Mouse (Mus musculus) lung, postnatal 0 days (tissue): Measurements from ENCODE around the gene Fcgbp. TPM values are rescaled to one million over a fixed set of nuclear protein-coding genes. Genes with fewer than 3 reads are reported as not detected.
A peak's percentile ranks its signal among the peaks of the same experiment; 100 is the strongest.

ENCODE experiments used
- ATAC-seq: fragments of 200-750 bp; cut with Nextera tagmentation; 2 replicates; pipeline ENCODE4 v1.8.0; 2017; ENCODE audit warnings: moderate library complexity
- DNase-seq: peaks from one replicate; pipeline ENCODE4 v3.0.0-alpha.2; 2016; ENCODE audit warnings: low spot score
- H3K27ac ChIP-seq: fragments of 300-500 bp; sonication (generic); 2 replicates; pipeline ENCODE4 v1.5.1; 2014; ENCODE audit warnings: antibody characterized with exemption, mild to moderate bottlenecking, low read length, mixed read lengths
- H3K27me3 ChIP-seq: fragments of 300-500 bp; sonication (generic); replicated peaks from 2 replicates; pipeline ENCODE4 v1.6.1; 2014; ENCODE audit warnings: low read length, mixed read lengths; ENCODE audit not compliant: insufficient read depth
- H3K36me3 ChIP-seq: fragments of 300-500 bp; sonication (generic); 2 replicates; pipeline ENCODE4 v1.6.1; 2014; ENCODE audit warnings: low read length, mixed read lengths; ENCODE audit not compliant: insufficient read depth
- H3K4me1 ChIP-seq: fragments of 300-500 bp; sonication (generic); 2 replicates; pipeline ENCODE4 v1.6.1; 2014; ENCODE audit warnings: antibody characterized with exemption, low read depth, low read length, mixed read lengths; ENCODE audit not compliant: insufficient read depth
- H3K4me2 ChIP-seq: fragments of 300-500 bp; sonication (generic); replicated peaks from 2 replicates; pipeline ENCODE4 v1.6.1; 2014; ENCODE audit warnings: low read depth, mild to moderate bottlenecking, low read length, moderate library complexity, mixed read lengths
- H3K4me3 ChIP-seq: fragments of 300-500 bp; sonication (generic); 2 replicates; pipeline ENCODE4 v1.5.1; 2014; ENCODE audit warnings: low read depth, low read length
- H3K9ac ChIP-seq: fragments of 300-500 bp; sonication (generic); replicated peaks from 2 replicates; pipeline ENCODE4 v1.6.1; 2014; ENCODE audit warnings: low read depth, mild to moderate bottlenecking
- H3K9me3 ChIP-seq: fragments of 300-500 bp; sonication (generic); 2 replicates; pipeline ENCODE4 v1.6.1; 2016; ENCODE audit warnings: low read length, mixed read lengths
- CTCF ChIP-seq: IDR thresholded peaks from 2 replicates; pipeline ENCODE4 v1.5.1; 2016; ENCODE audit warnings: antibody characterized with exemption, mild to moderate bottlenecking
- EP300 ChIP-seq: IDR thresholded peaks from 2 replicates; pipeline ENCODE4 v1.6.1; 2016; ENCODE audit warnings: antibody characterized with exemption, mild to moderate bottlenecking, control low read depth
- WGBS: fragments of 180-500 bp; shearing (Covaris S2); extraction: QIAGEN DNeasy Blood & Tissue Kit; methylation state at CpG from one replicate; pipeline ENCODE4 v1.1.7; 2014; 5-methylcytosine and 5-hydroxymethylcytosine counted together
- polyA plus RNA-seq: library from polyadenylated mRNA; unstranded; fragments of >200 nt; fragmentation: Nextera tagmentation; extraction: Ambion mirVana; gene quantifications from 2 replicates; pipeline ENCODE4 v1.2.1, GENCODE M21; 2015

Fcgbp gene
- polyA plus RNA-seq, 1 experiment from 2014 or later = 1.9 TPM

DNA sequence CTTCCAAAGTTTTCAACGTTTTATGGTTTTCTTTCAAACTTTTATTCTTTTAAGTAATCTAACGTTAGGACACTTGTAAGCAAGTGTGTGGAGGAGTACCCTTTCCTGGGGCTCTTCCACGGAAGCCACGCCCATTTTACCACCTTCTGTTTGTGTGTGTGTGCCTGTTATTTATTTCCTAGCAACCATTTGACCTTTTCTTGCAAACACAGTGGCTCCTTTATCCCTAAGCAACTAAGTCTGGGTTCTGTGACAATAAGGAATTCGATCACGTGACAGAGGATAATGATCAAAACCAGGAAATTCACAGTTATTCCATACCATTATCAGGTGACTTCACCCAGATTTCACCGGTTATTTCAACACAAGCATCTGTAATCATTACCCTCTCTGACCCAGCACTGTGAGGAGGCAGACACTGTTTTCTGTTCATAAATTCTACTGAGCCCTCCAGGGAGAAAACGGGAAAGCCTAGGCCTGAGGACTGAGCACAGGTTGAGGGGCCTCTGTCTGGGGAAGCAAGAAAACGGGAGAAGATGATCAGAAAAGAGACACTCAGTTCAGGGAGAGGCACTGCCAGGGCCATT is 90.2 kb downstream of the Fcgbp start:
- WGBS = 55% methylated on average over 9 of the region's 9 CpGs
- DNase-seq (no peak), ATAC-seq (no peak)
- Histone ChIP-seq H3K4me3 (no peak overlapping the region), H3K36me3 (no peaks in the 10 kb centered on the region), H3K27me3 (no peaks in the 10 kb centered on the region), H3K4me2 (no peak overlapping the region), H3K9me3 (no peaks in the 10 kb centered on the region), H3K27ac (no peak overlapping the region), H3K4me1 (no peaks in the 10 kb centered on the region), H3K9ac (no peak overlapping the region)
- no peak for TF ChIP-seq EP300
- TF ChIP-seq CTCF = no peak

DNA sequence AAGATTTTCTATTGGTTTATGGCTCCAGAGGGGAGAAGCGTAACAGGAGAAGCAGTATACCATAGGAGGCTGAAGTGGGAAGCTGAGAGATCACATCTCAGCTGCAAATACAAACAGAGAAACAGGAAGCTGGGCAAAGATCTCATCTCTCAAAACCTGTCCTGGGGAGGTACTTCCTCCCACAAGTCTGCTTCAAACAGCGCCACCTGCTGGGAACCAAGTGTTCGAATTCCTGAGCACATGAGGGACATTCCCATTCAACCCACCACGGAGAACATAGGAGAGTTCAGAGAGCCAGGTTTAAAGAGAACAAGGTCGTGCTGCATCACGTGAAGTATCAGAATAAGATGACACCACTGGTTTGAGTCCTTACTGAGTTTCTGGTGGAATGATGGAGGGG is 94.4 kb downstream of the Fcgbp start:
- 83% methylated on average over 6 of the region's 6 CpGs for WGBS
- H3K9me3 ChIP-seq = no peaks in the 10 kb centered on the region
- ATAC-seq (no peak), DNase-seq (no peak)
- H3K27ac ChIP-seq = no peak overlapping the region
- no peak overlapping the region for H3K9ac ChIP-seq
- no peaks in the 10 kb centered on the region for H3K27me3 ChIP-seq
- H3K36me3 ChIP-seq = no peaks in the 10 kb centered on the region
- no peak overlapping the region for H3K4me2 ChIP-seq
- no peak overlapping the region for H3K4me3 ChIP-seq
- TF ChIP-seq EP300 (no peak), CTCF (peak; percentile 38)
- H3K4me1 ChIP-seq = peaks cover 3% of the 10 kb centered on the region; the same call in 1 of the 2 replicates

DNA sequence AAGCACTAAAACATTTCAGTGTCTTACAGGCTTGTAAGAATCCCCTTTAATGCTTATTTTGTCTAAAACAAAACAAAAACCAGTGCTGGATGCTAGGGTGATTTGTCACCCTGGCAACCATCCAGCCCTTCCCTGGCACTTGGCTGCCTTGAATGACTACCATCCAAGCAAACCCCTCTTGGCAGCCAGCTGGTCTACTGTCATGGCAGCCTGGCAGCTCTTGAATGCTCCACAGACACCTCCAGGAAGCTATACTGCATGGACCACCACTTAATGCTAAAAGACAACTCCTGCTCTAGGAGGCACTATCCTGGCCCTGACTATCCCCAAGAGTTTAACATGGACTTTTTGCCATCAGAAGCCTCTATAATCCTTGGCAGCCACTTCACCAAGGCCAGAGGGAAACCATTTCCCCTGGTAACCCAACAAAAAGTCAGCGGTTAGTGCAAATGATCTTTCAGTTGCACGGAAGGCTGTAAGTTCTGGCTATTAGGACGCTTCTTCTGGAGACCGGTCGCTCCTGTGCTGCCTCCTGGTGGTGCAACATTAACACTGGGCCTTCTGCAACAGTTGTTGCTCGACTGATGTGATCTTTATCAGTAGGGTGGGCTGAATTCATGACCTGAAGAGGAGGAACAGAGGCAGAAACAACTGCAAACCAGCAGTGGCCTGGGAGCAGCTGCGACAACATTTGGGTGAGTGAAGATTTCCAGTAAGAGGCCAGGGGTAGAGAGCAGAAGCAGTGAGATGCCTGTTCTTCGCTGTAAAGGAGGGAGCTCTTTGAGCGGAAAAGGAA is 97.5 kb downstream of the Fcgbp start:
- Histone ChIP-seq H3K27me3 (no peaks in the 10 kb centered on the region), H3K27ac (peak overlapping the region; percentile 87), H3K4me2 (peak overlapping the region; percentile 97), H3K4me3 (peak overlapping the region; percentile 74), H3K9ac (0 out of 2 replicates have a peak overlapping the region, but pooled peaks have one; percentile 23), H3K9me3 (no peaks in the 10 kb centered on the region), H3K4me1 (peaks cover 7% of the 10 kb centered on the region; the same call in 1 of the 2 replicates), H3K36me3 (no peaks in the 10 kb centered on the region)
- ATAC-seq (peak; percentile 61), DNase-seq (peak; percentile 88)
- TF ChIP-seq EP300 = no peak
- TF ChIP-seq CTCF = peak; percentile 90
- WGBS = 5% methylated on average over 9 of the region's 9 CpGs

DNA sequence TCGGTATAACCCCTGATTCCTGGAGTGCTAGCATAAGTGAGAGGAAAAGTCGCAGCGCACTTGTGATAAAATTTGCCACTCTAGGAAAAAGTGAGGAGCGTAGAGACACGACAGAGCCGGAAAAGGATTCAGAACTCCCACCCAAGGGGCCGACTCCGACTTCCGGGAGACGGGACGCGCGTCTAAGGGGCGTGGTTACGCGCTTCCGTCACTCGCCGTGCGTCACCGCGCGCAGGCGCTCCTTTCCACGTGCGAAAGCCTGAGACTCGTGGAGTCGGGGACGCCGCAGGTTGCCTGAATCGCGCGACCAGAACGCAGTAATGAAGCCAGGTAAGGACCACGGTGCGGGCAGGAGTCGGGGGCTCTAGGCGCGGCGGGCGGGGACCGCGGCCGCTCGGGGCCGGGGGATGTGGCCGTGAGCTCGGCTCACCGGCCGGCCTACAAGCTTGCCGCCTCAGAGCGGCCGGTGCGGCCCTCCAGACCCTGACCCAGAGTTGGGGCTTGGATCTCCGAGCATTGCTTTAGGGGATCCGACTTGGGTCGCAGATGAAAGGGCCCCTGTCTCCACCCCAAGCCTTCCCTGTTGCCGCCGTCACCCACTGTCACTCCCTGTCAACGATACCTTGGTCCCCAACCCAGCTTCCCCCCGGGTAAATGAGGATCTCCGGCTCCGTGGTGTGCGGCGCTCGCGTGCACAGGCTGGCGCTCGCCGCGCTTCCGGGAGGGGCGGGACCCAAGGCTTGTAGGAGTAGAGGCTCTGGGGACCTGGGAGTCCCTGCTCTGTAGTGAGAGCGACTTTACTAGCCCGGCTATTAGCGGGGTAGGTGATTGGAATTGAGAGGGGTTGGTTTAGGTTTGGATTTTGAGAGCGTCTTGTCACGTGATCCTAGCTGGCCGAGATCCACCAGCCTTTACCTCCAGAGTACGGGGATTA is 98.7 kb downstream of the Fcgbp start, which contains the start of gene Fbl:
TSS of gene Fbl (plus strand) at position 222 of the 934 bp plus-strand sequence.
- under 1% methylated on average over 76 of the region's 80 CpGs for WGBS
- TF ChIP-seq CTCF = no peak
- no peak for TF ChIP-seq EP300
- Histone ChIP-seq H3K4me3 (peak within 1 kb of the TSS; percentile 74), H3K4me2 (peak within 1 kb of the TSS; percentile 97), H3K27ac (peak within 1 kb of the TSS; percentile 87), H3K9ac (peak within 1 kb of the TSS; percentile 63), H3K36me3 (no peaks in the 10 kb centered on the region), H3K9me3 (no peaks in the 10 kb centered on the region), H3K27me3 (no peaks in the 10 kb centered on the region), H3K4me1 (peaks cover 7% of the 10 kb centered on the region; the same call in 1 of the 2 replicates)
- ATAC-seq = peak; percentile 96
- DNase-seq = peak; percentile 96

Other genes starting within 250 kb of the Fcgbp start
- gene Zfp59, start 232.6 kb upstream of the Fcgbp start, polyA plus RNA-seq = 3.8 and 4.5 TPM in 2 replicates
- 2.4 and 2.5 TPM in 2 replicates for gene Zfp607a, start 213.7 kb upstream of the Fcgbp start, polyA plus RNA-seq
- 5.2 and 5.5 TPM in 2 replicates for gene Zfp974, start 141.8 kb upstream of the Fcgbp start, polyA plus RNA-seq
- gene Zfp780b, start 92.1 kb upstream of the Fcgbp start, polyA plus RNA-seq = 8.5 and 10.2 TPM in 2 replicates
- 1.0 TPM in 2 replicates for gene Zfp850, start 57.1 kb upstream of the Fcgbp start, polyA plus RNA-seq
- gene Psmc4, start 21.1 kb upstream of the Fcgbp start, polyA plus RNA-seq = 153 and 170 TPM in 2 replicates
- gene 9530053A07Rik, start 58.2 kb downstream of the Fcgbp start, polyA plus RNA-seq = 0.50 and 0.51 TPM in 2 replicates
- 36.1 and 37.2 TPM in 2 replicates for gene Fbl, start 98.5 kb downstream of the Fcgbp start, polyA plus RNA-seq
- 11.6 and 12.2 TPM in 2 replicates for gene Dyrk1b, start 108.2 kb downstream of the Fcgbp start, polyA plus RNA-seq
- 3.0 and 4.3 TPM in 2 replicates for gene Eid2, start 196.6 kb downstream of the Fcgbp start, polyA plus RNA-seq
- 12.1 and 12.9 TPM in 2 replicates for gene Eid2b, start 206.5 kb downstream of the Fcgbp start, polyA plus RNA-seq
- gene Selenov, start 219.9 kb downstream of the Fcgbp start, polyA plus RNA-seq = 0.10 and 0.18 TPM in 2 replicates
- gene Dll3, start 231.0 kb downstream of the Fcgbp start, polyA plus RNA-seq = 0.10 and 0.24 TPM in 2 replicates
- 51.8 and 54.8 TPM in 2 replicates for gene Timm50, start 240.8 kb downstream of the Fcgbp start, polyA plus RNA-seq